Mouse (Mus musculus) adrenal gland, postnatal 4 days (tissue): ENCODE results near the gene Cela1. TPM values are rescaled to one million over a fixed set of nuclear protein-coding genes. Genes with fewer than 3 reads are reported as not detected.

ENCODE experiments used
- DNase-seq, 2 experiments: peaks; one replicate each; pipeline ENCODE4 v3.0.0; 2021 to 2022; ENCODE audit warnings: low spot score in 2 of 2, mixed read lengths in 2 of 2
- microRNA-seq: library from miRNA; unstranded; fragments of <30 nt; microRNA quantifications from one replicate; pipeline ENCODE4 v1.2.0, GENCODE M21; 2021
- total RNA-seq, 2 experiments: library from RNA; stranded (reverse); gene quantifications; 2 replicates each; pipeline ENCODE4 v1.2.3; 2021

The Cela1 gene
- total RNA-seq, 2 experiments from 2014 or later, result 51.9 to 275 TPM

DNA sequence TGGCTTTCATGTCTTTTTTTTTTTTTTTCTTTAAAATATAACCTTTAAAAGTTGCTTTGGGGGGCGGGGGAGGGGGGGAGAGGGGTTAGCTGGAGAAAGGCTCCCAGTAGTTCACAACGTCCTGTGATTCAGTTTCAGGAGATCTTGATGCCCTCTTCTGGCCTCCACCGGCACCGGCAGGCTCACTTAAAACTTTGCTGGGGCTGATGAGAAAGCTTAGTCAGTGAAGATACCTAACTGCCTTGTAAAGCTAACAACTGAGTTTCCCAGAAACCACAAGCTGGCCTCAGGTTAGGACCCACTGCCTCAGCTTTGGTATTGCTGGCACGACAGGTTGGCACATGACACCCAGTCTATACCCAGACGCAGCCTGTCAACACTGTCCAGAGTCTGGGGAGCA is 50.1 kb downstream of the Cela1 start:
- peak in 1 of 2 experiments; percentile 46 for DNase-seq

- no peak for DNase-seq
These were observed 50.8 kb downstream of the Cela1 start, which contains the start of gene Smagp for GRCm38 (mm10) chr15:100636700-100637501. Gene Smagp, minus strand, starts transcription at chr15:100636940.

DNA sequence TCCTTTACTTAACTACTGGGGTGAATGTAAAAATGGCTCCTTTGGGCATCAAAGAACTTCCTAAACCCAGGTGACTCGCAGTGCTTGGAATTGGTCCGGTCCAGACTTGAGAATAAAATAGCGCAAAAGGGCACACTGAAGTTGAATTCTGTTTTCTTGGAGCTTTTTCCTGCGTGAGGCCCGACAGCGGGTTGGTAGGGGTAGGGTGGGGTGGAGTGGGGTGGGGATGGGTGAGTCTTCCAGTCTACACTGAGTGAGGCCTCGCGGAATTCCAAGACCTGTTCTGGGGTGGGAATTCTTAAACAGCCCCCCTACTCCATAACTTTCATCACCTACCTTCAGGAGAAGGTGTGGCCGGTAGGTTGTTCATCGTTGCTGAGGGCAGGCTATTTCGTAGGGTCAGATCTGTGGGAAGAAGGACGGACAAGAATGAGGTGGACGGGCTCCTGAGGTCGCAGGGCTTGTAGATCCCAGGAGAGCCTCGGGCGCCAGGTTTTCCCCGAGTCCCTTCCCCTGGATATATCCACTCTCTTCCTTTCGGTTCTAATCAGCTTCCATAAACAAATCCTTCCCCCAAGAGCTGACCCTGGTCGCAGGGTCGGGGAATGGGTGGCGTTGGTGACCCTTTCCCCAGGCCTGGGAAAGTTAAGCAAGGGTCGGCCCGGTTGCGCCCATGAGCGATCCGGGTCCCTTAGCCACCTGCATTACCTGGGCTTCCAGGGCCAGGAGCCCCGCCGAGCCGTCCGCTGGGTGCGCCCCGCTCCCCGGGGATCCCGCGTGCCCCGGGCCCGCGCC is 51.7 kb downstream of the Cela1 start:
- DNase-seq, result no peak

- no peak for DNase-seq
These were observed 52.5 kb downstream of the Cela1 start for GRCm38 (mm10) chr15:100635239-100635638.

DNA sequence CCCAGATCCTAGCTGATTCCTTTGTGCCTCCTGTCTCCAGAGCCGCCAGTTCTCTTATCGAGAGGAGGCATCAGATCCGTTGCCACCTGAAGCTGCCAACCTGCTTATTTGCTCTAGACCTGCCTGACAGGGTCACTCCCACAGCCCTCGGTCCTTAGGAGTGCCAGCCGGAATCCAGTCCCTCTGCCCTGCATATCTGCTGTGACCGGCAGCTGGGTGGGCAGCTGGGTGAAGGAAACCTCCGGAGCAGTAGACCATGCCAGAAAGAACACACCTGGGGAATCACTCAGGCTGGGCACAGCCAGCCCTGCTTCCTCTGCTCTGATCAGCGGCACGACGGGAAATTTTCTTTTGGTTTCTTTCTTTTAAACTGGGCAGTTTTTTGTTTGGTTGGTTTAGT is 54.4 kb downstream of the Cela1 start:
- no peak for DNase-seq

- DNase-seq, result no peak
These were observed 55.4 kb downstream of the Cela1 start for GRCm38 (mm10) chr15:100632323-100632722.

DNA sequence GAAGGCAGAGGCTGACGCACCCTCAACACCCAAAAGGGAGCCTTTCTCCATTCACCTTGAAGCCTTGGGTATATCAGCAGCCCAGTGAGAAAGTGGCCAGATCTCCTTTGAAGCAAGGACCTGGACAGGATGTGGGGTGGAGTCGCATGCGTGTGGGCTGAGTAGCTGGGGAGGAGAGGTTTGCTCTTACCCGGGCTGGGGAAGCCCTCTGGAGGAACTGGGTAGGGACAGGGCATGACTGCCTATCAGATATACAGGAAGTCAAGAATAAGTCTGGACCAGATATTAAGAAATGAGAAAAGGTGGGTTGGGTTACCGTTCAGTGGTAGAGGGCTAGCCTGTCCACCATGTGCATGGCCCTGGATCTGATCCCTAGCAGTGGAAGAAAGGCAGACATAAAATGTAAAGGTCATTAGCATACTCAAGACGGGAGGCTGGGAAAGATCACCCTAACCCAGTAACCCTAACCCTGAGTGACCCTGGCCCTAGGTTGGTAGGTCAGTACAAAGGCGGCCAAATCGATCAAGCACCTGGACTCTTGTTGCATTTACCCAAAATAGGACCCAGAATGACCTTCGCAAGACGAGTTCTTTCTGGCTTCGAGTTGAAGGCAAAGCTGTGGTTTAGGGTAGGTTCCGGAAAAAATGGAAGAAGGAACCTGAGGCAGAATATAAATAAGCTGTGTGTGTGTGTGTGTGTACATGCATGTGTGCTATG is 56.1 kb downstream of the Cela1 start:
- DNase-seq, result no peak

GRCm38 (mm10) chr15:100630126-100630525 is 57.6 kb downstream of the Cela1 start:
- no peak for DNase-seq

- DNase-seq, result no peak
These were observed 58.9 kb downstream of the Cela1 start for GRCm38 (mm10) chr15:100628797-100629196.

GRCm38 (mm10) chr15:100627774-100628370 is 59.8 kb downstream of the Cela1 start:
- DNase-seq, result no peak

GRCm38 (mm10) chr15:100627287-100627686 is 60.4 kb downstream of the Cela1 start:
- no peak for DNase-seq

DNA sequence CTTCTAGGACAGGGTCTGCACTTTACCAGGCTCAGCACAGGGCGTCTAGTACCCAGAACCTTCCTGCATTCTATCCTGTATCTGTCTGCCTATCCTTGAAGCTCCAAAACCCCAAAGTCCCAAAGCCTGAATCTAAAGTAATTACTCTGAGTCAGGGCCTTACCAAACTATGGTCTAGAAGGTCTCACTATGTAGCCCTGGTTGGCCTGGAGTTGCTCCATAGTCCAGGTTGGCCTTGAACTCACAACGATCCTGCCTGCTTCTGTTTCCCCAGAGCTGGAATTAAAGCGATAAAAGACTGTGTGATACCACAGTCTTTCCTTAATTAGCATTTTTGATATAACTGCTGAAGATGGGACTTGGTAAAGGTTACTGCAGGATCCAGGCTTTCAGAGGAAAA is 63.3 kb downstream of the Cela1 start:
- no peak for DNase-seq

Small RNAs within 50 kb of the gene (microRNA-seq; reads per million reads assigned to microRNA genes)
- gene Mir6961, result not detected

Other genes starting within 250 kb of the Cela1 start
- 100 to 1,000 TPM in 1 of 2 experiments, 10 to 100 TPM in 1; 93.9 to 111 TPM for gene Letmd1, start 218.9 kb downstream of the Cela1 start, total RNA-seq
- 10 to 100 TPM in 1 of 2 experiments, 1 to 10 TPM in 1; 7.4 to 10.1 TPM for gene Csrnp2, start 192.4 kb downstream of the Cela1 start, total RNA-seq
- 10 to 100 TPM; 26.3 TPM for gene Tfcp2, start 135.9 kb downstream of the Cela1 start, total RNA-seq
- 10 to 100 TPM; 30.7 to 34.4 TPM for gene Pou6f1, start 87.9 kb downstream of the Cela1 start, total RNA-seq
- gene Dazap2, start 72.6 kb downstream of the Cela1 start, total RNA-seq, result 100 to 1,000 TPM; 231 to 238 TPM
- 10 to 100 TPM; 26.7 to 34.3 TPM for gene Smagp, start 51.0 kb downstream of the Cela1 start, total RNA-seq
- gene Bin2, start 18.4 kb downstream of the Cela1 start, total RNA-seq, result 1 to 10 TPM; 4.0 to 4.8 TPM
- 10 to 100 TPM; 15.1 to 17.7 TPM for gene Galnt6, start 41.5 kb upstream of the Cela1 start, total RNA-seq
- 10 to 100 TPM; 15.8 to 22.2 TPM for gene Slc4a8, start 73.8 kb upstream of the Cela1 start, total RNA-seq
- gene Scn8a, start 181.9 kb upstream of the Cela1 start, total RNA-seq, result 10 to 100 TPM; 10.9 to 13.6 TPM